Comparison of ENCODE assay signal across 8 mouse cellular contexts in the genomic region with DNA sequence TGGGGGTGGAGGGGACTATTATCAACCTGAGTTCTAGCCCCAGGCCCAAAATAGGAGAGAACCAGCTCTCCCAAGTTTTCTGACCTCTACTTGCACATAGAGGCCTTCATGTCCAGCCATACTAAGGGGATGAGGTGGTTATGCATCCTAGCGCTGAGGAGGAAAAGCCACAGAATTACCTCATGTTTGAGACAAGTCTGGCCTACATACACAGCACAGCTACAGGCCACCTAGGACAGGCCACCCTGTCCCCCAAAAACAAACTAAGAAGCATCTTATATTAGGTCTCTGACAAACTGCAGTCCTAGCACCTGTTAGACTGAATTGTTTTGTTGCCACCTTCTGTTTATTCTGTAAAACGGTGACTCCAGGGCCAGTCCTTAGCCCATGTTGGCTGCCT. TPM values are rescaled to one million over a fixed set of nuclear protein-coding genes. Genes with fewer than 3 reads are reported as not detected.
DNase-seq lines count a peak whose midpoint lies in the region; ATAC-seq and TF ChIP-seq lines count a peak whose summit lies in the region.

No protein-coding gene starts in this region.

- H3K4me1 ChIP-seq in spleen, adult 2 months (ENCODE audit: control insufficient read depth, insufficient read depth, insufficient read length) = peaks cover 6% of the 10 kb centered on the region
- peaks cover 27% of the 10 kb centered on the region for H3K4me1 ChIP-seq in forebrain, embryonic 12.5 days
- peaks cover 41% of the 10 kb centered on the region for H3K4me1 ChIP-seq in liver, embryonic 12.5 days
- H3K4me1 ChIP-seq in stomach, embryonic 16.5 days (ENCODE audit: control insufficient read depth, insufficient read depth, low read length) = peaks cover 17% of the 10 kb centered on the region

- H3K9ac ChIP-seq in forebrain, embryonic 12.5 days = peak overlapping the region; percentile 100
- H3K9ac ChIP-seq in liver, embryonic 12.5 days = peak overlapping the region; percentile 99
- H3K9ac ChIP-seq in stomach, embryonic 16.5 days (ENCODE audit: low read length) = peak overlapping the region; percentile 91

- no peaks in the 10 kb centered on the region for H3K9me3 ChIP-seq in forebrain, embryonic 12.5 days
- no peaks in the 10 kb centered on the region for H3K9me3 ChIP-seq in liver, embryonic 12.5 days (replicated peaks)
- H3K9me3 ChIP-seq in stomach, embryonic 16.5 days (replicated peaks; ENCODE audit: control insufficient read depth, low read length) = no peaks in the 10 kb centered on the region

- TF ChIP-seq CTCF in spleen, adult 2 months (IDR thresholded peaks at IDR 0.05; ENCODE audit: extremely low read depth, insufficient read depth, insufficient read length, insufficient replicate concordance) = no peak

- TF ChIP-seq POLR2A in spleen, adult 2 months (IDR thresholded peaks at IDR 0.05; ENCODE audit: low read depth, low read length) = no peak

- 51% methylated on average over 2 of the region's 2 CpGs for WGBS in spleen, adult 2 months
- 50% methylated on average over 2 of the region's 2 CpGs for WGBS in forebrain, embryonic 12.5 days
- 57% methylated on average over 2 of the region's 2 CpGs for WGBS in liver, embryonic 12.5 days (ENCODE audit: insufficient replicate concordance)
- WGBS in stomach, embryonic 16.5 days = 37% methylated on average over 2 of the region's 2 CpGs

- peak overlapping the region; percentile 54 for H3K4me2 ChIP-seq in forebrain, embryonic 12.5 days
- H3K4me2 ChIP-seq in liver, embryonic 12.5 days = peak overlapping the region; percentile 82
- peak overlapping the region; percentile 75 for H3K4me2 ChIP-seq in stomach, embryonic 16.5 days (ENCODE audit: low read depth, low read length)

- H3K27ac ChIP-seq in spleen, adult 2 months (ENCODE audit: insufficient read depth, low read length) = 0 out of 2 replicates have a peak overlapping the region, but pooled peaks have one; percentile 97
- peak overlapping the region; percentile 99 for H3K27ac ChIP-seq in forebrain, embryonic 12.5 days
- H3K27ac ChIP-seq in liver, embryonic 12.5 days = peak overlapping the region; percentile 92
- peak overlapping the region; percentile 99 for H3K27ac ChIP-seq in stomach, embryonic 16.5 days (ENCODE audit: low read length)

- no peak overlapping the region for H3K4me3 ChIP-seq in spleen, adult 2 months (ENCODE audit: extremely low read depth, insufficient read depth, insufficient read length)
- H3K4me3 ChIP-seq in forebrain, embryonic 12.5 days (replicated peaks) = peak overlapping the region; percentile 100
- H3K4me3 ChIP-seq in liver, embryonic 12.5 days = peak overlapping the region; percentile 100; the same call in 1 of the 2 replicates
- peak overlapping the region; percentile 88; the same call in 1 of the 2 replicates for H3K4me3 ChIP-seq in stomach, embryonic 16.5 days (replicated peaks; ENCODE audit: low read length)

- no peak for ATAC-seq in forebrain, embryonic 12.5 days (ENCODE audit: low FRiP score)
- ATAC-seq in liver, embryonic 12.5 days = no peak
- ATAC-seq in stomach, embryonic 16.5 days (ENCODE audit: insufficient read depth, low FRiP score) = no peak

- DNase-seq in spleen, adult 2 months (ENCODE audit: low read depth in 1 of 2, low spot score in 2 of 2) = no peak
- DNase-seq in spleen, postnatal 10 days (ENCODE audit: low spot score in 2 of 2) = no peak
- no peak for DNase-seq in layer of hippocampus, postnatal 25 days (ENCODE audit: extremely low spot score in 1 of 2, low spot score in 1 of 2)
- DNase-seq in frontal cortex, postnatal 36 days (ENCODE audit: low spot score in 2 of 2) = no peak
- DNase-seq in left cerebral cortex, adult 18-20 months (ENCODE audit: low spot score in 2 of 2) = no peak

- H3K36me3 ChIP-seq in spleen, adult 2 months (ENCODE audit: control insufficient read depth, insufficient read depth, low read length) = no peaks in the 10 kb centered on the region; the same call in 1 of the 2 replicates
- no peaks in the 10 kb centered on the region for H3K36me3 ChIP-seq in forebrain, embryonic 12.5 days (replicated peaks)
- H3K36me3 ChIP-seq in liver, embryonic 12.5 days = peaks cover 11% of the 10 kb centered on the region; the same call in 1 of the 2 replicates
- H3K36me3 ChIP-seq in stomach, embryonic 16.5 days (ENCODE audit: control insufficient read depth, insufficient read depth, low read length) = no peaks in the 10 kb centered on the region

- no peaks in the 10 kb centered on the region for H3K27me3 ChIP-seq in spleen, adult 2 months (ENCODE audit: control insufficient read depth, insufficient read depth, low read length)
- H3K27me3 ChIP-seq in forebrain, embryonic 12.5 days = no peaks in the 10 kb centered on the region
- no peaks in the 10 kb centered on the region for H3K27me3 ChIP-seq in liver, embryonic 12.5 days (replicated peaks)
- H3K27me3 ChIP-seq in stomach, embryonic 16.5 days (ENCODE audit: control insufficient read depth, insufficient read depth, low read length) = no peaks in the 10 kb centered on the region

RNA-seq across cellular contexts. Expression of a gene that starts 1.4 kb away (rescaled TPM):
- polyA plus RNA-seq in spleen, adult 2 months (2012; rRNA removed) = 40.9 and 61.5 TPM in 2 replicates
- 229 and 231 TPM in 2 replicates for polyA plus RNA-seq in forebrain, embryonic 12.5 days (2016; fragmentation: Nextera tagmentation; extraction: Ambion mirVana)
- polyA plus RNA-seq in liver, embryonic 12.5 days (2016; fragmentation: Nextera tagmentation; extraction: Ambion mirVana) = 59.4 and 60.2 TPM in 2 replicates
- polyA plus RNA-seq in stomach, embryonic 16.5 days (2015; fragmentation: Nextera tagmentation; extraction: Ambion mirVana) = 52.8 and 54.5 TPM in 2 replicates
- total RNA-seq in layer of hippocampus, postnatal 25 days (2021) = 10 to 100 TPM; 90.0 to 91.4 TPM
- 10 to 100 TPM; 92.3 to 98.4 TPM for total RNA-seq in left cerebral cortex, adult 18-20 months (2021)

RNA-seq across cellular contexts. Expression of a gene that starts 46.9 kb away (rescaled TPM):
- polyA plus RNA-seq in spleen, adult 2 months (2012; rRNA removed) = 28.4 and 33.9 TPM in 2 replicates
- polyA plus RNA-seq in forebrain, embryonic 12.5 days (2016; fragmentation: Nextera tagmentation; extraction: Ambion mirVana) = 18.5 and 21.9 TPM in 2 replicates
- 4.9 and 6.0 TPM in 2 replicates for polyA plus RNA-seq in liver, embryonic 12.5 days (2016; fragmentation: Nextera tagmentation; extraction: Ambion mirVana)
- 11.7 and 13.9 TPM in 2 replicates for polyA plus RNA-seq in stomach, embryonic 16.5 days (2015; fragmentation: Nextera tagmentation; extraction: Ambion mirVana)
- total RNA-seq in layer of hippocampus, postnatal 25 days (2021) = 10 to 100 TPM; 12.5 to 18.6 TPM
- 10 to 100 TPM; 14.5 to 14.9 TPM for total RNA-seq in left cerebral cortex, adult 18-20 months (2021)
